Mouse (Mus musculus): ENCODE results near the gene Kif1b. TPM values are rescaled to one million over a fixed set of nuclear protein-coding genes. Genes with fewer than 3 reads are reported as not detected.
"Not testable (repeated sequence)": the region's sequence is repeated elsewhere in the genome, so short reads cannot be mapped to it uniquely, and the experiment has no call there.

The Kif1b gene
- polyA plus RNA-seq, 2 experiments, result 3.6 to 4.6 TPM

- Histone ChIP-seq H3K4me3 (ENCODE audit: insufficient read depth in 1 of 2, low read depth in 2 of 2, low read length in 2 of 2) (no peak overlapping the region), H3K9me3 (ENCODE audit: control insufficient read depth, low read length) (no peaks in the 10 kb centered on the region), H3K27ac (no peak overlapping the region), H3K36me3 (replicated peaks; ENCODE audit: control insufficient read depth, insufficient read depth, low read depth) (no peaks in the 10 kb centered on the region), H3K27me3 (ENCODE audit: control insufficient read depth, insufficient read depth, low read length) (no peaks in the 10 kb centered on the region), H3K4me1 (replicated peaks; ENCODE audit: control insufficient read depth in 2 of 2, insufficient read depth in 2 of 2, low read length in 1 of 2) (peaks cover 9 to 26% of the 10 kb centered on the region in 2 experiments; a peak in 3 of 4 replicates), H3K4me2 (ENCODE audit: low read depth) (no peak overlapping the region), H3K9ac (replicated peaks) (no peak overlapping the region)
- WGBS (ENCODE audit: insufficient replicate concordance), result 82% methylated on average over 5 of the region's 5 CpGs
- ATAC-seq (ENCODE audit: insufficient read depth), result no peak
- no peak for DNase-seq (ENCODE audit: low read depth in 3 of 3, low spot score in 3 of 3)
- no peak for TF ChIP-seq CTCF (IDR thresholded peaks at IDR 0.05; ENCODE audit: low read depth)
- TF ChIP-seq EP300 (IDR thresholded peaks at IDR 0.05; ENCODE audit: low read depth), result no peak
These were observed 135.4 kb downstream of the Kif1b start for GRCm38 (mm10) chr4:149172083-149172482.

GRCm38 (mm10) chr4:149171581-149171981 is 135.9 kb downstream of the Kif1b start:
- 59% methylated on average over 5 of the region's 5 CpGs for WGBS (ENCODE audit: insufficient replicate concordance)
- H3K36me3 ChIP-seq (replicated peaks; ENCODE audit: control insufficient read depth, insufficient read depth, low read depth), result no peaks in the 10 kb centered on the region
- ATAC-seq (ENCODE audit: insufficient read depth), result no peak
- no peak overlapping the region for H3K4me3 ChIP-seq (ENCODE audit: insufficient read depth in 1 of 2, low read depth in 2 of 2, low read length in 2 of 2)
- H3K9ac ChIP-seq (replicated peaks), result no peak overlapping the region
- H3K9me3 ChIP-seq (ENCODE audit: control insufficient read depth, low read length), result no peaks in the 10 kb centered on the region
- H3K27ac ChIP-seq, result no peak overlapping the region
- peaks cover 9 to 26% of the 10 kb centered on the region in 2 experiments; a peak in 3 of 4 replicates for H3K4me1 ChIP-seq (replicated peaks; ENCODE audit: control insufficient read depth in 2 of 2, insufficient read depth in 2 of 2, low read length in 1 of 2)
- DNase-seq (ENCODE audit: low read depth in 3 of 3, low spot score in 3 of 3), result no peak
- H3K4me2 ChIP-seq (ENCODE audit: low read depth), result no peak overlapping the region
- TF ChIP-seq CTCF (IDR thresholded peaks at IDR 0.05; ENCODE audit: low read depth) (no peak), EP300 (IDR thresholded peaks at IDR 0.05; ENCODE audit: low read depth) (no peak)
- H3K27me3 ChIP-seq (ENCODE audit: control insufficient read depth, insufficient read depth, low read length), result no peaks in the 10 kb centered on the region

- no peak overlapping the region for H3K9ac ChIP-seq (replicated peaks)
- H3K4me1 ChIP-seq (replicated peaks; ENCODE audit: control insufficient read depth in 2 of 2, insufficient read depth in 2 of 2, low read length in 1 of 2), result peaks cover 9 to 30% of the 10 kb centered on the region in 2 experiments; a peak in 3 of 4 replicates
- no peak overlapping the region for H3K4me2 ChIP-seq (ENCODE audit: low read depth)
- H3K27ac ChIP-seq, result no peak overlapping the region
- DNase-seq (ENCODE audit: low read depth in 3 of 3, low spot score in 3 of 3), result no peak
- ATAC-seq (ENCODE audit: insufficient read depth), result no peak
- no peaks in the 10 kb centered on the region for H3K9me3 ChIP-seq (ENCODE audit: control insufficient read depth, low read length)
- TF ChIP-seq CTCF (IDR thresholded peaks at IDR 0.05; ENCODE audit: low read depth) (no peak), EP300 (IDR thresholded peaks at IDR 0.05; ENCODE audit: low read depth) (0 out of 2 replicates have a peak, but pooled peaks have one; percentile 8)
- no peaks in the 10 kb centered on the region for H3K27me3 ChIP-seq (ENCODE audit: control insufficient read depth, insufficient read depth, low read length)
- H3K4me3 ChIP-seq (ENCODE audit: insufficient read depth in 1 of 2, low read depth in 2 of 2, low read length in 2 of 2), result no peak overlapping the region
- H3K36me3 ChIP-seq (replicated peaks; ENCODE audit: control insufficient read depth, insufficient read depth, low read depth), result no peaks in the 10 kb centered on the region
- 50% methylated on average over 7 of the region's 7 CpGs for WGBS (ENCODE audit: insufficient replicate concordance)
These were observed 137.0 kb downstream of the Kif1b start for GRCm38 (mm10) chr4:149170394-149170931.

- H3K4me2 ChIP-seq (ENCODE audit: low read depth); ATAC-seq (ENCODE audit: insufficient read depth); H3K27ac ChIP-seq; DNase-seq (ENCODE audit: low read depth in 3 of 3, low spot score in 3 of 3); H3K27me3 ChIP-seq (ENCODE audit: control insufficient read depth, insufficient read depth, low read length); H3K9ac ChIP-seq (replicated peaks); H3K36me3 ChIP-seq (replicated peaks; ENCODE audit: control insufficient read depth, insufficient read depth, low read depth); H3K9me3 ChIP-seq (ENCODE audit: control insufficient read depth, low read length); H3K4me3 ChIP-seq (ENCODE audit: insufficient read depth in 1 of 2, low read depth in 2 of 2, low read length in 2 of 2): not testable (repeated sequence)
- peaks cover 9 to 30% of the 10 kb centered on the region in 2 experiments; a peak in 3 of 4 replicates for H3K4me1 ChIP-seq (replicated peaks; ENCODE audit: control insufficient read depth in 2 of 2, insufficient read depth in 2 of 2, low read length in 1 of 2)
- WGBS (ENCODE audit: insufficient replicate concordance), result 71% methylated on average over 7 of the region's 8 CpGs
These were observed 137.6 kb downstream of the Kif1b start for GRCm38 (mm10) chr4:149169926-149170325.

GRCm38 (mm10) chr4:149168016-149168415 is 139.5 kb downstream of the Kif1b start:
- no peaks in the 10 kb centered on the region for H3K9me3 ChIP-seq (ENCODE audit: control insufficient read depth, low read length)
- H3K27me3 ChIP-seq (ENCODE audit: control insufficient read depth, insufficient read depth, low read length), result no peaks in the 10 kb centered on the region
- no peak overlapping the region for H3K27ac ChIP-seq
- H3K4me2 ChIP-seq (ENCODE audit: low read depth), result peak overlapping the region; percentile 91
- 9% methylated on average over 2 of the region's 2 CpGs for WGBS (ENCODE audit: insufficient replicate concordance)
- TF ChIP-seq CTCF (IDR thresholded peaks at IDR 0.05; ENCODE audit: low read depth) (no peak), EP300 (IDR thresholded peaks at IDR 0.05; ENCODE audit: low read depth) (no peak)
- H3K4me3 ChIP-seq (ENCODE audit: insufficient read depth in 1 of 2, low read depth in 2 of 2, low read length in 2 of 2), result peak overlapping the region in 1 of 2 experiments; percentile 72; a peak in 2 of 4 replicates
- peak overlapping the region; percentile 56 for H3K9ac ChIP-seq (replicated peaks)
- DNase-seq (ENCODE audit: low read depth in 3 of 3, low spot score in 3 of 3) (no peak), ATAC-seq (ENCODE audit: insufficient read depth) (no peak)
- no peaks in the 10 kb centered on the region for H3K36me3 ChIP-seq (replicated peaks; ENCODE audit: control insufficient read depth, insufficient read depth, low read depth)
- peaks cover 9 to 28% of the 10 kb centered on the region in 2 experiments; a peak in 3 of 4 replicates for H3K4me1 ChIP-seq (replicated peaks; ENCODE audit: control insufficient read depth in 2 of 2, insufficient read depth in 2 of 2, low read length in 1 of 2)

Measured in liver, embryonic 14.5 days (tissue).